Mouse (Mus musculus) mouse trophoblast stem cell (cell line): ENCODE measurements around the gene Gtf2ird2.

Experiments used
- in situ Hi-C, 2 experiments: fragments of 300-500 bp; cut with MseI, MboI; formaldehyde crosslinking; loops; 2 replicates in 1 of 2; 3 replicates in 1 of 2; pipeline ENCODE4 v1.15.1; 2025

Gene Gtf2ird2

GRCm38 (mm10) chr5:134266404-134266803, 82.6 kb downstream of the Gtf2ird2 start:
- in situ Hi-C loops = no loop called here

GRCm38 (mm10) chr5:134268751-134269150, 84.9 kb downstream of the Gtf2ird2 start:
- in situ Hi-C loops = no loop called here

DNA sequence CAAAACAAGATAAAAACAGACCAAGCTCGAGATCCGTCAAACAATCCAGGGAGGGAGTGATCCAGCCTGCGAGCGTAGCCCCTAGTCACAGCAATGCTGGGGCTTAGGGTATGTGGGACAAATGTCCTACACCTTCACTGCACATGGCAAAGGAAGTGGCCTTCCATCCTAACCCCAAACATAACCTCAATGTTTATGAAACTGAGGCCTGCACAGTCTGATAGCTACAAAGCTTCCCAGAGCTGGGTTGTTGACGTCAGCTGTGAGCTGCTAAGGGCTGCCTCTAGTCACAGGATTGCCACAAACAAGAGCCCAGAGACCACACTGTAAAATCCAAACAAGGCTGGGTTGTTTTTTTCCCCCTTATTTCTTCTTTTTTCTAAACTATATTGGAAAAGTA, 85.9 kb downstream of the Gtf2ird2 start:
- in situ Hi-C loops = no loop called here

DNA sequence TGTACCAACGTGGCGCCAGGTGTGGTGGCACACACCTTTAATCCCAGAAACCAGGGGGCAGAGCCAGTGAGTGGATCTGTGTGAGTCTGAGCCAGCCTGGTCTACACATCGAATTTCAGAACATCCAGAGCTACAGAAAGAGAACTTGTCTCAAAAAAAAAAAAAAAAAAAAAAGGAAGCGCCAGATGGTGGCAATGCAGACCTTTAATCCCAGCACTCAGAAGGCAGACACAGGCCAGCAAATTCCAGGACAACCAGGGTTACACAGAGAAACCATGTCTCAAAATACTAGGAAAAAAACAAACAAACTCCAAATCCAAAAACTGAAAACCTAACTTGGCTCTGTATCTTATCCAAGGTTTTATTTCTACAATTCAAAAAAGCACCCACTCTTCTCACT, 86.7 kb downstream of the Gtf2ird2 start:
- in situ Hi-C loops = no loop called here

GRCm38 (mm10) chr5:134271421-134271820, 87.6 kb downstream of the Gtf2ird2 start:
- in situ Hi-C loops = no loop called here

- in situ Hi-C loops = no loop called here
These were observed 88.9 kb downstream of the Gtf2ird2 start for GRCm38 (mm10) chr5:134272761-134273160.

GRCm38 (mm10) chr5:134273761-134274160, 89.9 kb downstream of the Gtf2ird2 start:
- in situ Hi-C loops = no loop called here
